Mouse (Mus musculus) myocyte (in vitro differentiated cells): ENCODE measurements at regions not wholly inside any gene's neighbourhood (a gene's known extent, or its start where the extent isn't known, plus 50 kb on each side); places are given as distances from the start of the nearest gene placed in this dataset.

Experiments used
- MAX ChIP-seq: IDR thresholded peaks from one replicate; pipeline ENCODE4 v1.6.1; 2011; ENCODE audit warnings: low read depth, mild to moderate bottlenecking, control low read depth
- MYOG ChIP-seq, 3 experiments: IDR thresholded peaks; one replicate each; pipeline ENCODE4 v1.6.1; 2011; ENCODE audit warnings: control low read depth in 2 of 3, low read depth in 2 of 3, mild to moderate bottlenecking in 2 of 3; ENCODE audit not compliant: insufficient read length in 2 of 3, control insufficient read depth in 1 of 3, insufficient read depth in 1 of 3
- POLR2A ChIP-seq: IDR thresholded peaks from one replicate; pipeline ENCODE4 v1.6.1; 2011; ENCODE audit warnings: low read depth, mild to moderate bottlenecking, control low read depth, moderate library complexity; ENCODE audit not compliant: insufficient read length
- POLR2AphosphoS2 ChIP-seq: IDR thresholded peaks from one replicate; pipeline ENCODE4 v1.6.1; 2011; ENCODE audit warnings: low read depth, control low read depth; ENCODE audit not compliant: insufficient read length

DNA sequence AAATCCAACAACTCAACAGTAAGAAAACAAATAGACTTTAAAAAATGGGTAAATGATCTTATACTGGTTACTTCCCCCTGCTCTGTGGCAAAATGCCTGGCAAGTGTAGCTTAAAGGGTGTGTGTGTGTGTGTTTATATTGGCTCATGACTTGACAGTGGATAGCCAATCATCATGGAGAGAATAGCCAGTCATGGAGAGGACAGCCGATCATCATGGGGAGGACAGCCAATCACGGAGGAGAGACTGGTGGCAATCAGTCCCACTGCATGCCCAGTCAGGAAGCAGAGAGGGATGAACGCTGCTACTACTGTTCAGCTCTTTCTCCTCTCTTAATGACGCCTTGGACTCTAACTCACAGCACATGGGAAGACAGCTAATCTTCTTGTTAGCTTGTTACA, 96.3 kb upstream of the Zfp366 start:
- no peak for TF ChIP-seq POLR2AphosphoS2
- no peak for TF ChIP-seq POLR2A
- no peak for TF ChIP-seq MAX
- no peak for TF ChIP-seq MYOG (IDR thresholded peaks at IDR 0.05; ENCODE audit: control insufficient read depth in 1 of 3, insufficient read depth in 1 of 3, insufficient read length in 2 of 3, low read depth in 2 of 3)
